Mouse (Mus musculus) T-helper 1 cell (primary cell): Measurements from ENCODE around the gene C3ar1.

ENCODE experiments used
- in situ Hi-C: fragments of 300-600 bp; cut with MboI, MseI; formaldehyde crosslinking; loops from one replicate; pipeline ENCODE4 v1.15.1; 2025; ENCODE audit warnings: high pct_unique_total_duplicates

C3ar1 gene

DNA sequence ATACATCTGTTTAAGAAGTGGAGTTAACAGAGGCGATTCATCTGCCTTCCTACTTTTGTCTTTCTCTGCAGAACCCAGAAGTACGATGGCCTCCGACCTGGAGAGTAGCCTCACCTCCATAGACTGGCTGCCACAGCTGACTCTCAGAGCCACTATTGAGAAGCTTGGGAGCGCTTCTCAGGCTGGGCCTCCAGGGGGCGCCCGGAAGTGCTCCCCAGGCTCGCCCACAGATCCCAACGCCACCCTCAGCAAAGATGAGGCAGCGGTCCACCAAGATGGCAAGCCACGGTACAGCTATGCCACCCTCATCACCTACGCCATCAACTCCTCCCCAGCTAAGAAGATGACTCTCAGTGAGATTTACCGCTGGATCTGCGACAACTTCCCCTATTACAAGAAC is 27.9 kb downstream of the C3ar1 start:
- in situ Hi-C loops = no loop called here

DNA sequence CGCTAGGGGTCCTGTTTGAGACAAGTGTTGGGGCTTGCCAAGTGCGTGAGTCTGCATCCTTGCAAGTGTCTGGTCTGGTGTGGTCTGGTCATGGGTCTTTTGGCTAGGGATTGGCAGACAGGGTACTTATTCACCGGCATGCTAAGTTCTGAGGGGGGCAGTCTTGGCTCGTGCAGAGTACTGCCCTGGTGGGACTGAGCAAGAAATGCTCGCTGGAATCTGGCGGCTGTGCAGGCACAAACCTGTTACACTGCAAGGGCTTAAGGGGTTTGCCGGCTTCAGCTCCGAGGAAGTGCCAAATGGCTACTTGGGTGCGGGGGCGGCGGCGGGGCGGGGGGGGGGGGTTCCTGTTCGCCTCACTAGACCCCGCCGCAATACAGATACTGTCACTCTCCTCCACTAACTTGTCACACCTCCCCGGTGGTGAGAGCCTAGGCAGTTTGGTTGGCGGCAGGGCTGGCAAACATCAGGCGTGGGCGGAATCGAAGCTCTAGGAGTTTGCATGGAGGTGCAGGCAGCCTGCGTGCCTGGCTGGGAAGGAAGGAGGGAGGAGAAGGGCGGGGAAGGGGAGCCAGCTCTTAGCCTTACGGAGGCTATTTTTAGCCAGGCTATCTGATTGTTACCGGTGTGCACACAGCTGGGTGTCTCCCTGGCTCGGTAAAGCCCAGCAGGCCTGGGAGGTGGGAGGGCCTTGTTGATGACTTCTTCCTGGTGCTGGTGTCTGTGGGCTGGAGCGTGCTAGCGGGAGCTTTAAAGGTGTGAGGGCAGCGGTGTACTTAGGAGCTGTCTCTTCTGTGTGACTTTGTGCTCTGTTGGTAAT is 29.8 kb downstream of the C3ar1 start:
- in situ Hi-C loops = no loop called here

DNA sequence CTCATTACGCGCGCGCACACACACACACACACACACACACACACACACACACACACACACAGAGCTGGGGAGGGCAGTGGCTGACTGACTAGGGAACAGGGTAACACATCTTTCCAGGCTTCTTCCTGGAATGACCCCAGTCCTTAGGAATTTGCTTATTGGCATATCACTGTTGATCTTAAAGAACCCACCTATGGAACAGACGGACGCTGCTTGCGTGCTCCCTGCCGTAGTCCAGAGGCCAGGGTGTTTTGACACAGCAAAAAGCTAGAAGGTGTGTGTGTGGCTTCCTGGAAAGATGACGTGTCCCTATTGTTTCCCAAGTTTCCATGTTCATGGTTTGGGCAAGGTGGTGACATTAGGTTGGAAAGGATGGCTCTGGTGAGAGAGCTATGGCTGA is 30.8 kb downstream of the C3ar1 start:
- in situ Hi-C loops = no loop called here

DNA sequence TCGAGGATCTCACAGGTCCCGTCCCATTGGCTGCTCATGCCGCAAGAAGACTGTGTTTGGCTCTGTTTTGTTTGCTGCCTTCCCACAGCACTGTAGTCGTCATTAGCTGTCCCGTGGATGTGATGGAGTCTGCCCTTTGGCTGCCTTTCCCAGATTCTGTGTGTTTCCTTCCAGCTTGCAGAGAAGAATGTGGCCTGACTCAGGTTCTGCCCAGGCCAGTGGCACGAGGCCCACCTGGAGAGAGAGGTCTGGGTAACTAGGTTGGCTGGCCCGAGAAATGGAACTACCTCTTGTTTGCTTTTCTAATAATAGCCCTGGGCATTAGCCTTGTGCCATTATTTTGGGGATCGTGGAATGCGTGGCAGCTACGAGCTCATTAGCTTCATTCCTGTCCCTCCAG is 31.9 kb downstream of the C3ar1 start:
- in situ Hi-C loops = loop anchor here (25.0 kb wide), 3 partner anchors 512 to 1888 kb away; partner anchors contain the start of genes Emg1, M6pr, Phb2 and Usp18

DNA sequence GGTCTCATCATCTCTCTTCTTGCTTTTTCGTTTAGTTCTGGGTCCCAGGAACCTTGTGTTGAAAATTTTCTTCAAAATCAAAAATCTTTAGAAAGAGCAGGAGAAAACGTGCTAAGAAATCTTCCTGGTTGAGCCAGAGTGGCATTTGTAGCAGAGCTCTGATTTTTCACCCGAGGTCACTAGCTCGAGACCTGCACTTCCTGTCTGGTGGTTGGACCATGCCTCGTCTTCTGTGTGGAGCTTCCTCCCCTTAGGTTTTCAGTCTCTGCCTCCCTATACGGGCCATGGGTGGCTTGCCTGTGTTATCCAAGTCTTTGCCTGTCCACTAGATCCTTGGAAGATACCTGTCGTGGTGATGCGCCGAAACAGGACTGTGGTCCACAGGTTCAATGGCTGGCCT is 34.1 kb downstream of the C3ar1 start:
- in situ Hi-C loops = loop anchor here (25.0 kb wide), 3 partner anchors 510 to 1890 kb away; partner anchors contain the start of genes Emg1, M6pr, Phb2 and Usp18

DNA sequence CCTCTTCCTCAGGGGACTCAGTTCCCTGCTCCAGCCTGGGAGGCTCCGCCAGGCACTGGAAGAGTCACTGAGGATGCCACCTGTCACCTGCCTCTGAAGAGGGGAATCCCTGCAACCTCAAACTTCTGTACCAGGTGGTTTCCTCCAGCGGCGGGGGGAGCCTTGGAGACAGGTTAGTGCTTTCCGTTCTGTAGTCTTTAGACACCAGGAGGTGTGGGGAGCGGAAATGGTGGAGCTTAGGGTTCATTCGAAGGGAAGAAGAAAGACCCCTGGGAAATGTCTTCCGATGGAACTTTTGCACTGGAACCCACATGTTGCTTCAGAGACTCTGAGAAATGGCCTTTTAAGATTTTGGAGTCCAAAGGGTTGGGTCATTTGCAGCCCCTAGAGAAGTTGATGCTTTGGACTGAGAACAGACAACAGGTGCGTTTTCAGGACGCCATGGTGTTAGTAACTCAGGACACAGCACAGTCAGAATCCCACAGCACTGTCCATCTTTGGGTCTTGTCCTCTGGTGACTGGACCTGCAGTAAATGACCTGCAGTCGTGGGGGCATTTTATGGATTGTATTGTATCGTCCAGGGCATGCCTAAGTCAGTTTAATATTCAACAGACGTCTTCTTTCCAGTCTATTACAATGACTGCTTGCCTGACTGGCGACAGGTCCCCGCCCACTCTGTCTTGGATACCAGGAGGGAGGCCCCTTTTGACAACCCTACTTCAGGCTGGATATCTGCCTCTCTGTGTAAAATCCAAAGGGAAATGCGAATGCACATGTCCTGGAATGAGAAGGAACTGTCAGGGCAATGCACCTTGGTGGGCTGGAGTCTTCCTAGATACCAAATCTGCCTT is 34.9 kb downstream of the C3ar1 start:
- in situ Hi-C loops = loop anchor here (25.0 kb wide), 3 partner anchors 509 to 1891 kb away; partner anchors contain the start of genes Emg1, M6pr, Phb2 and Usp18

DNA sequence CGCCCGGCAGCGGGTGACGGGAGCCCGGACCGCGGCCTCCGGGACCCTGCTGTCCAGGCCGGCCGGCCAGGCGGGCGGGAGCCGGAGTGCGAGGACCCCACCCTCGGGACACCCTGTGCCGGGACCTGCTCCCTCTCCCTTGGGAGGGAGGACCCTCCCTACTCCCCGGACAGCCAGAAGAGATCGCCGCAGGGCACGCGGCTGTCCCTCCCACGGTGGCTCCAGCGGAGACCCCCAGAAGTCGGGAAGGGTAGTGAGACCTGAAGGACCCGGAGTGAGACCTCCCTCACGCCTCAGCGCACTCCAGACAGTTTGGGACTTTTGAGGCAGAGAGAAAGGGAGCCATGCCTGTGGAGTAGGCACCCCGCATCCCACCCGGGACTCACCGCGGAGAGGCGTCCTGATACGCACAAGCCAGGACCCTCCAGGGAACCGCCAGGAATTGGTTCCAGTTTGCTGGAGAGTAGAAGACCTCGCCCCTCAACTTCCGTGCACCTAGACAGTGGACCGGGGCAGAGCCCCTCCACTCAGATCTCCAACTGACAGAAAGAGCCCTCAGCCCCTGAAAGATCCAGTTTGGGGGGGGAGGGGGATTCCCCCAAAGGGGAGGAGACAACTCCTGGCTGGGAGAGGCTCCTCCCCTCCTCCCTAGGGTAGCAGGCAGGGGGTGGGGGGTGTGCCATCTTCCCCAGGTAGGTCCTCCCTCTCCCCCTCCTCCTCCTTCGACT is 35.7 kb downstream of the C3ar1 start:
- in situ Hi-C loops = loop anchor here (25.0 kb wide), 3 partner anchors 508 to 1892 kb away; partner anchors contain the start of genes Emg1, M6pr, Phb2 and Usp18

DNA sequence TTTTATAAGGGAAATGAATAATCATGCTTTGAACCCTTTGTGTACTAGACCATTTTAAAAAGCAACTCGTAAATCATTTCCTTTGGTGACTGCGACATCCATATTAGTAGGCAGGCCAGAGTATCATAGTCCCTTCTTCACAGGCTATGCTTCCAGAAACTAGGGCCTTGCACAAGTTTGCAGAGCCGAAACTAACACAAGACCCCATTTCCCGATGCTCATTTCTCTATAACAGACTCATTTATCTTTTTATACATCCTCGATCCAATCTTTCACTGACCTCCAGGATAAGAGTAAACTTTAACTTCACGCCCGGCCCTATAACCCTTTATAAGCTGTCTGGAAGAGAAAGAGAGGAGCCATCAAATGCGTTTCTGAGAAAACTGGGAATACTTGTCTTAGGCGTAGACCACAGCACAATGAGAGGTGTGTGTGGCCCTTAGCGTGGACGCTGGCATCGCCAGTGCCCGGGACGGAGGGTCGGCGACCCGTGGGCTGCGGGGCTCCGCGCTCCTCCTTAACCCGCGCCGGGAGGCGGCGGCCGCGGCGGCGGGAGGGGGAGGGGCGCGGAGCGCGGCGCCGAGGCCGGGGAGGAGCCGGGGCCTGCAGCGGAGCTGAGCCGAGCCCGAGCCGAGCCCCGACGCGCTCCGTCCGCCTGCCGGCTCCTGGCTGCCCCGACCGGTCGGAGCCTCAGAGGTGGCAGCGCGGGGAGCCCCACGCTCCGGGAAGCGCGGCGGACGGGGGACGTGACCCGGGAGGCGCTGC is 36.5 kb downstream of the C3ar1 start, which contains the start of gene Foxj2:
Foxj2 (plus strand) TSS at position 609 of the 765 bp plus-strand sequence.
- in situ Hi-C loops = loop anchor here (25.0 kb wide), 3 partner anchors 507 to 1893 kb away; partner anchors contain the start of genes Emg1, M6pr, Phb2 and Usp18

DNA sequence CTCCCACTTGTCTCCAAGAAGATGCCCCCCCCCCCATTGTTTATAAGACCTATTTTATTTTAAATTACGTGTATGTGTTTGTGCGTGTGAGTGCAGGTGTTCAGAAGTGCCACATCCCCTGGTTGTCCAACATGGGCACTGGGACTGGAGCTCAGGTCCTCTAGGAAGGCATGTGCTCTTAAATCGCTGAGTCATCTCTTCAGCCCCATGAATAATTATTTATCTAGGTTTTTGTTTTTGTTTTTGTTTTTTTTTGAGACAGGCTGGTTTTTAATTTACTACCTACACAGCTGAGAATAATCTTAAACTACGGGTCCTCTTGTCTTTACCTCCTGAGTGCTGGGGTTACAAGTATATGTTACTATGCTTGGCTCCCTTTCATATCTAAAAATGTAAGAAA is 42.3 kb downstream of the C3ar1 start:
- in situ Hi-C loops = loop anchor here (25.0 kb wide), 3 partner anchors 501 to 1899 kb away; partner anchors contain the start of genes Emg1, M6pr, Phb2 and Usp18

DNA sequence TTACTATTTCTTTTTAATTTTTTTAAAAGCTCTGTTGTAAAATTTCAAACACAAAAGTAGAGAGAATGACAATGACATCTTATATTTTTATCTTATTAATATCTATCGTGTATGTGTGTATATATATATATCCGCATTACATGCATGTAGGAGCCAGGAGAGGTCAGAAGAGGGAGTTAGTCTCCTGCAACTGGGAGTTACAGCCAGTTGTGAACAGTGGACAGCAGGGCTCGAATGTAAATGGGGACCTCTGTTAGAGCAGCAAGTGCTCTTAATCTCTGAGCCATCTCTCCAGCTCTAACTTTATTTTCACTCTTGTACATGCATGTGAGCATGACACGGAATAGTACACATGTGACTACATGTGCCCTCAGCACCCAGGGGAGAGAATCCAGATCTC is 43.2 kb downstream of the C3ar1 start:
- in situ Hi-C loops = loop anchor here (25.0 kb wide), 3 partner anchors 500 to 1900 kb away; partner anchors contain the start of genes Emg1, M6pr, Phb2 and Usp18

DNA sequence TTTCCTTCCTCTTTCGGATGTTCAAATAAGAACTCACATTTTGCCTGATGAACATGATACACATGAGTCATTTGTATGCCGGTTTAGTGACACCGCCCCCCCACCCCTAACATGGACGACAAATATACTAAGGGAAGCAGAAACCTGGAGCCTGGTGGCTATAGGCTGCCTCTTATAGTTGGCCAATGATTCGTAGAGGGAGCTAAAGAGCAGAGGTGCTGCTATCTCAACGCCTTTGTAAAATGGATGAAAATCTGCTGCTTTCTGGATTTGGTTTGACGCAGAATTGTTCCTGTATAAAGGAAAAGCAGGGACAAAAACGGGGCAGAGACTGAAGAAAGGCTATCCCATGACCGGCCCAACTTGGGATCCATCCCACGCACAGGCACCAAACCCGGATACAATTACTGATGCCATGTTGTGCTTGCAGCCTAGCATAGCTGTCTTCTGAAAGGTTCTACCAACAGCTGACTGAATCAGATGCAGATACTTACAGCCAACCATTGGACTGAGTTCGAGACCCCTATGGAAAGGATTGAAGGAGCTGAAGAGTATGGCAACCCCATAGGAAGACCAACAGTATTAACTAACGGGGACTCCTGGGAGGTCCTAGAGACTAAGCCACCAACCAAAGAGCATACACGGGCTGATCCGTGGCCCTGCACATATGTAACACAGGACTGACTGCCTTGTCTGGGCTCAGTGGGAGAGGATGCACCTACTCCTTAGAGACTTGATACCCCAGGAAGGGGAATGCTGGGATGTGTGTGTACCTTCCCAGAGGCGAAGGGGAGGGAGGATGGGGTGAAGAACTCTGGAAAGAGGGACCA is 44.0 kb downstream of the C3ar1 start:
- in situ Hi-C loops = loop anchor here (25.0 kb wide), 3 partner anchors 500 to 1900 kb away; partner anchors contain the start of genes Emg1, M6pr, Phb2 and Usp18

DNA sequence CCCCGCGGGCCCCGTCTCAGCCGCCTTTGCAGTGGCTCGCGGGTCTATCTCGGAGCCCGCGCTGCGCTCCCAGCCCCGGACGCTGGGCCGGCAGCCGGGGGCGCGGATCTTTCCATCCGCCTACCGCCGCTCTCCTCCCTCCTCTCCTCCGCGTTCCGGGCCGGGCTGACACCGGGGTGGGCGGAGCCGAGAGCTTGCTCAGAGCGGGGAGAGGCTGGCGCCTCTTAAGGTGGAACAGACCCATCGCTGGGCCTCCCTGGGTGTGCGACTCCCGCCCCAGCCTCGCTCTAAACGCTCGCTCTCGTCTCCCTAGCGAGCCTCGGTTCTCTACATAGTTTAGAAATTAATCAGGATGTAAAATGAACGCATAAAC is 44.7 kb downstream of the C3ar1 start:
- in situ Hi-C loops = loop anchor here (25.0 kb wide), 3 partner anchors 499 to 1901 kb away; partner anchors contain the start of genes Emg1, M6pr, Phb2 and Usp18

DNA sequence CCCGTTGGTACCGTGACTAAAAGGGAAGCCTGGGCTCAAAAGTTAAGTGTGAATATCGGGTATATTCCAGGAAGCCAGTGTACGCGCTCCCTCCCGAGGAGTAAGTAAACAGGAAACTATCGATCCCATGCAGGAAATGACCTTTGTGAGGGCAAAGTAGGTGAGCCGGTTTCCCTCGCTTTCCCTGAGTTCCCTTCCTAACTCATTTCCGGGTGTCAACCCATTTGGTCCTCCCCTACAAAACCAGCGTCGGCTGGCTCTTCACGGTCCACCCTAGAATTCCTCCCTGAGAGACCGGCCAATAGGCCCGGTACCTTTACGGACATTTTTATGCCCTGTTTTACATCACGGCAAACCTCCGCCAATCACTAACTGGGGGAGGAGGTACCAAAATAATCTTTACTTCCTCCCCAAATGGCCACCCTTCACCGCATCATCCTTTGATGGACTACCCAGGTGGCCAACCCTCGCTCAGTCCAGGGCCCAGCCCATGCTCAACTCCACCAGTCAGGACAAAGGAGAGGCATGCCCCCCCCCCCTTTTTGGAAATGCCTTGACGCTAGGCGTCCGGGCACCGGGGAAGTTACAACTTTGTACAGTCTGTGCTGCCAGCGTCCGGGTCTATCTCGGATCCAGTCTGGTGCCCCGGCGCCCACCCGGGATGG is 45.2 kb downstream of the C3ar1 start:
- in situ Hi-C loops = loop anchor here (25.0 kb wide), 3 partner anchors 498 to 1902 kb away; partner anchors contain the start of genes Emg1, M6pr, Phb2 and Usp18

DNA sequence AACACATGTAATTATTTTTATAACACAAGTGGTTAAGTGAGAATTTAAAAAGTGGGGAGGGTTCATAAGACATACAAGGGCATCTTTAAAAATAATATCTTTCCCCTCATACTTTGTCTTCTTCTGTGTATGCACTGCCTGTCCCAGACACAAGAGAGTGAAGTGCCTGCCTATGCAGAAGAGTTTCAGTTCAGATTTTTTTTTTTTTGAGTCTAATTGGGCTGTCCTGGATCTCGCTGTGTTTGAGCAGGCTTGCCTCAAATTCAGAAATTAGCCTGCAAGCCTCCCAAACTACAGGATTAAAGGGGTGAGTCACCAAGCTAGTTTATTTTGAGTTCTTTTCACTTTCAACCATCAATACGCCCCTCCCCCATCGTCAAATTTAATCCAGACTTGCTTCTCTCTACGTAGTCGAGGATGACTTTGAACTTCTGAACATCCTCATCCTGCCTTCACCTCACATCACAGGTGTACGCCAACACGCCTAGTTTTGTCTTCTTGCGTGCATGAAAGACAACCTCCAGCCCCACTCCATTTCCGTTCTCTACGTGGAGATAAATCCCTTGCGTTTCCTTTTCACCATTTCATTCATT is 45.8 kb downstream of the C3ar1 start:
- in situ Hi-C loops = loop anchor here (25.0 kb wide), 3 partner anchors 498 to 1902 kb away; partner anchors contain the start of genes Emg1, M6pr, Phb2 and Usp18

DNA sequence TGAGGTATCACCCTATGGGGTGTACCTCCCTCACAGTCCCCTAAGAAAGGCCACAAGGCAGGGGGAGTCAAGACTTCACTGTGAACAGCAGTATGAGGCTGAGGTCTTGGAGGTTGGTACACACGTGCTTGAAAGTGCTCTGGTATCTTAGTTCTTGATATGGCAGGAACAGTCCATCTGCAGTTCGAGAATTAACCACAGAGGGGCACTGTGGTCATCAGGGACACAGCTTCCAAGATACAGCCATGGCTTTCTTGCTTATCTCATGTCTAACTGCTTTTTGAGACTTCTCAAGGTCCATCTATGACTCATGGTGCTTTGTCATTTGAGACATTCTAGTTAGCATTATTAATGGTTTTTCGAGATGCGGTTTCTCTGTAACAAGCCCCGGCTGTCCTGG is 51.5 kb downstream of the C3ar1 start:
- in situ Hi-C loops = loop anchor here (25.0 kb wide), 3 partner anchors 492 to 1908 kb away; partner anchors contain the start of genes Emg1, M6pr, Phb2 and Usp18

DNA sequence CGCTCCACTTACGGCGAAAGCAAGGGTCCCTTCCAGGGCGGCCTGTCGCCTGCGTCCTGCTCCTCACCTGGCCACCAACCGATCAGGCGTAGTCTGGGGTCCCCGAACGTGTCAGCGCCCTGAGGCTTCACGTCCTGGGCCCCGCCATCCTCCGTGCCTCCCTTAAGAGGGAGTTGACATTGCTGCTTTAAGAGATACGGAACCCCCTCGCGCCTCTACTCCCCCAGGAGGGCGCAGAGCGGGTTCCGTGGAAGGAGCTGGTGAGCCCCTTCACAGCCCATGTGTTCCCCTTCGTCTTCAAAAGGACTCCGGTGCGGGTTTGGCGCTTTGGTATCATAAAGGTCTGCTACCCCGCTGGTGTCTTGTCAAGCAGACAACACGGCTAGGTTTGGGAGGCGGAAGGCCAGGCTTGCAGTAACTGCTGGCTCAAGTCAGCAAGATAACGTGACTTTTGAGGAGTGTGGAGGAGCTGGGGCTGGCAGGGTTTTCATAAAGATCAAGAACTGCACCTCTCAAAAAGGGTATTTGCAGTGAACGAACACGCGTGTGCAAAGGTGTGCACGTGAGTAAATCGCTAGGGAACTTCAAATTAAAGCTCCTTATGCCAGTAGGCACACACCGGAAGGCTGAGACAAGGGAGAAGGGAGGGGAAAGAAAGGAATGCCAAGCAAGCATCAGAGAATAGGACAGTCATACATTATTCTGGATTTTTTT is 54.0 kb downstream of the C3ar1 start:
- in situ Hi-C loops = loop anchor here (25.0 kb wide), 3 partner anchors 490 to 1910 kb away; partner anchors contain the start of genes Emg1, M6pr, Phb2 and Usp18

DNA sequence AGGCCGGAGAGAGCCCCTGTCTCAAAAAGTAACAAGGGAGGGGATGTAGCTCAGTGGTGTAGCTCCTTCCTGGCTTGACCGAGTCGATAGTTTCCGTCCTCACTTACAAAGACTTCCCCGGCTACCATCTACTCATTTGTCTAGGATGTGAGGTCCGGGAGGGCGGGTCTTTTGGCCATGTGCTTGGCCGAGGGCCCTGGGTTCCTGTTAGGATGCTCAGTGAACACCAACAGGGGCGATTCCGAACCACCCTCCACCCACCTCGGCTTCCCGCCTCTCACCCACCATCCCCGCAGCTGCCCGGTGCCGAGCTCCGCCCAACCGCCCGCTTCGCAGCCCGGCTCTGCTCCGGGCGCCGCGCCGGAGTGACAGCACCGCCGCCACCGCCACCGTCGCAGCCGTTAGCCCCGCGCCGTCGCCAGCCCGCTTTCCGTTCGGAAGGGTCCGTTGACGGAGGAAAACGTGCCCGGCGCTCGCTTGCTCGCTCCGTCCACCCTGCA is 54.6 kb downstream of the C3ar1 start, which contains the start of gene Slc2a3:
Slc2a3 (minus strand) TSS at position 340 of the 500 bp plus-strand sequence.
- in situ Hi-C loops = loop anchor here (25.0 kb wide), 3 partner anchors 489 to 1911 kb away; partner anchors contain the start of genes Emg1, M6pr, Phb2 and Usp18
